Mouse (Mus musculus) hindbrain, embryonic 14.5 days (tissue): ENCODE measurements around the gene Sptbn1. TPM values are rescaled to one million over a fixed set of nuclear protein-coding genes. Genes with fewer than 3 reads are reported as not detected.
"Not testable (repeated sequence)": the region's sequence is repeated elsewhere in the genome, so short reads cannot be mapped to it uniquely, and the experiment has no call there.

Source experiments
- ATAC-seq: fragments of 200-750 bp; cut with Nextera tagmentation; 2 replicates; pipeline ENCODE4 v1.8.0; 2017; ENCODE audit warnings: moderate number of reproducible peaks, mild to moderate bottlenecking, moderate TSS enrichment, moderate library complexity; ENCODE audit not compliant: low FRiP score
- DNase-seq: peaks from one replicate; pipeline ENCODE4 v3.0.0-alpha.2; 2015; ENCODE audit warnings: low spot score
- H3K27ac ChIP-seq: fragments of 300-500 bp; sonication (generic); 2 replicates; pipeline ENCODE4 v1.5.1; 2014; ENCODE audit warnings: mild to moderate bottlenecking, moderate library complexity
- H3K27me3 ChIP-seq: fragments of 300-500 bp; sonication (generic); 2 replicates; pipeline ENCODE4 v1.6.1; 2014; ENCODE audit warnings: mild to moderate bottlenecking, low read length, mixed read lengths; ENCODE audit not compliant: control insufficient read depth, insufficient read depth
- H3K36me3 ChIP-seq: fragments of 300-500 bp; sonication (generic); replicated peaks from 2 replicates; pipeline ENCODE4 v1.6.1; 2014; ENCODE audit not compliant: control insufficient read depth, insufficient read depth
- H3K4me1 ChIP-seq: fragments of 300-500 bp; sonication (generic); replicated peaks from 2 replicates; pipeline ENCODE4 v1.6.1; 2014; ENCODE audit warnings: antibody characterized with exemption, low read length, mixed read lengths; ENCODE audit not compliant: control insufficient read depth, insufficient read depth
- H3K4me2 ChIP-seq: fragments of 300-500 bp; sonication (generic); replicated peaks from 2 replicates; pipeline ENCODE4 v1.6.1; 2014; ENCODE audit warnings: mild to moderate bottlenecking, moderate library complexity
- H3K4me3 ChIP-seq: fragments of 300-500 bp; sonication (generic); replicated peaks from 2 replicates; pipeline ENCODE4 v1.5.1; 2014; ENCODE audit warnings: mild to moderate bottlenecking, low read length
- H3K9ac ChIP-seq: fragments of 300-500 bp; sonication (generic); 2 replicates; pipeline ENCODE4 v1.6.1; 2014
- H3K9me3 ChIP-seq: fragments of 300-500 bp; sonication (generic); 2 replicates; pipeline ENCODE4 v1.6.1; 2016; ENCODE audit warnings: low read length; ENCODE audit not compliant: control insufficient read depth
- whole genome bisulfite sequencing: fragments of 180-500 bp; shearing (Covaris S2); extraction: QIAGEN DNeasy Blood & Tissue Kit; methylation state at CpG from one replicate; pipeline ENCODE4 v1.1.7; 2014; 5-methylcytosine and 5-hydroxymethylcytosine counted together
- polyA plus RNA-seq: library from polyadenylated mRNA; unstranded; fragments of >200 nt; fragmentation: Nextera tagmentation; extraction: Ambion mirVana; gene quantifications from 2 replicates; pipeline ENCODE4 v1.2.1, GENCODE M21; 2014

Gene Sptbn1
- polyA plus RNA-seq, 1 experiment from 2014 or later: 209 TPM

GRCm38 (mm10) chr11:30257812-30258211 is 10.2 kb downstream of the Sptbn1 start:
- Histone ChIP-seq H3K36me3 (no peaks in the 10 kb centered on the region), H3K4me3 (no peak overlapping the region), H3K9ac (no peak overlapping the region), H3K27me3 (no peaks in the 10 kb centered on the region), H3K4me1 (0 out of 2 replicates have a peak, but pooled peaks cover 8% of the 10 kb centered on the region), H3K27ac (no peak overlapping the region), H3K9me3 (no peaks in the 10 kb centered on the region), H3K4me2 (no peak overlapping the region)
- 38% methylated on average over 1 of the region's 1 CpGs for WGBS
- ATAC-seq (no peak), DNase-seq (no peak)

- Histone ChIP-seq H3K36me3 (no peaks in the 10 kb centered on the region), H3K4me3 (no peak overlapping the region), H3K4me2 (no peak overlapping the region), H3K27me3 (no peaks in the 10 kb centered on the region), H3K4me1 (0 out of 2 replicates have a peak, but pooled peaks cover 8% of the 10 kb centered on the region), H3K9ac (no peak overlapping the region), H3K27ac (no peak overlapping the region), H3K9me3 (no peaks in the 10 kb centered on the region)
- ATAC-seq (no peak), DNase-seq (no peak)
These were observed 10.9 kb downstream of the Sptbn1 start for GRCm38 (mm10) chr11:30257085-30257484.

- 54% methylated on average over 5 of the region's 5 CpGs for WGBS
- no peak for DNase-seq
- no peak overlapping the region for H3K9ac ChIP-seq
- H3K27ac ChIP-seq: no peak overlapping the region
- H3K4me1 ChIP-seq: 0 out of 2 replicates have a peak, but pooled peaks cover 7% of the 10 kb centered on the region
- H3K27me3 ChIP-seq: no peaks in the 10 kb centered on the region
- ATAC-seq: no peak
- no peaks in the 10 kb centered on the region for H3K9me3 ChIP-seq
- no peaks in the 10 kb centered on the region for H3K36me3 ChIP-seq
- H3K4me3 ChIP-seq: no peak overlapping the region
- no peak overlapping the region for H3K4me2 ChIP-seq
These were observed 11.5 kb downstream of the Sptbn1 start for GRCm38 (mm10) chr11:30256491-30256890.

GRCm38 (mm10) chr11:30255211-30255610 is 12.8 kb downstream of the Sptbn1 start:
- H3K4me1 ChIP-seq, H3K27me3 ChIP-seq, H3K4me2 ChIP-seq, H3K4me3 ChIP-seq, H3K36me3 ChIP-seq, H3K9ac ChIP-seq, ATAC-seq, H3K27ac ChIP-seq, H3K9me3 ChIP-seq, DNase-seq: not testable (repeated sequence)
- 99% methylated on average over 3 of the region's 3 CpGs for WGBS

- Histone ChIP-seq H3K9me3 (no peaks in the 10 kb centered on the region), H3K9ac (no peak overlapping the region), H3K27me3 (no peaks in the 10 kb centered on the region), H3K4me1 (no peaks in the 10 kb centered on the region), H3K4me3 (no peak overlapping the region), H3K36me3 (no peaks in the 10 kb centered on the region), H3K4me2 (no peak overlapping the region), H3K27ac (no peak overlapping the region)
- ATAC-seq (no peak), DNase-seq (no peak)
- WGBS: 91% methylated on average over 11 of the region's 11 CpGs
These were observed 16.6 kb downstream of the Sptbn1 start for GRCm38 (mm10) chr11:30251294-30251904.

- Histone ChIP-seq H3K9me3 (no peaks in the 10 kb centered on the region), H3K4me2 (no peak overlapping the region), H3K9ac (no peak overlapping the region), H3K27me3 (no peaks in the 10 kb centered on the region), H3K27ac (no peak overlapping the region), H3K4me1 (no peaks in the 10 kb centered on the region), H3K4me3 (no peak overlapping the region), H3K36me3 (no peaks in the 10 kb centered on the region)
- WGBS: 88% methylated on average over 4 of the region's 4 CpGs
- DNase-seq (no peak), ATAC-seq (no peak)
These were observed 18.4 kb downstream of the Sptbn1 start for GRCm38 (mm10) chr11:30249452-30250016.

GRCm38 (mm10) chr11:30247106-30247505 is 20.9 kb downstream of the Sptbn1 start:
- no peaks in the 10 kb centered on the region for H3K27me3 ChIP-seq
- 81% methylated on average over 1 of the region's 1 CpGs for WGBS
- no peaks in the 10 kb centered on the region for H3K36me3 ChIP-seq
- H3K4me2 ChIP-seq: no peak overlapping the region
- no peak for ATAC-seq
- H3K9ac ChIP-seq: no peak overlapping the region
- H3K4me1 ChIP-seq: peaks cover 9% of the 10 kb centered on the region; the same call in 1 of the 2 replicates
- no peak for DNase-seq
- no peaks in the 10 kb centered on the region for H3K9me3 ChIP-seq
- no peak overlapping the region for H3K4me3 ChIP-seq
- no peak overlapping the region for H3K27ac ChIP-seq

- WGBS: 89% methylated on average over 11 of the region's 11 CpGs
- Histone ChIP-seq H3K36me3 (no peaks in the 10 kb centered on the region), H3K9ac (no peak overlapping the region)
These were observed 21.8 kb downstream of the Sptbn1 start for GRCm38 (mm10) chr11:30246161-30246560.

GRCm38 (mm10) chr11:30244172-30244571 is 23.8 kb downstream of the Sptbn1 start:
- Histone ChIP-seq H3K36me3 (no peaks in the 10 kb centered on the region), H3K4me3 (no peak overlapping the region), H3K4me2 (no peak overlapping the region), H3K4me1 (peaks cover 9% of the 10 kb centered on the region; the same call in 1 of the 2 replicates), H3K27me3 (no peaks in the 10 kb centered on the region), H3K9ac (no peak overlapping the region), H3K9me3 (no peaks in the 10 kb centered on the region), H3K27ac (no peak overlapping the region)
- ATAC-seq: no peak
- DNase-seq: no peak
- WGBS: 78% methylated on average over 1 of the region's 1 CpGs

More at GRCm38 (mm10) chr11:30246161-30246560, 21.8 kb downstream of the Sptbn1 start:
- H3K27ac ChIP-seq: no peak overlapping the region
- H3K4me2 ChIP-seq: no peak overlapping the region
- DNase-seq (no peak), ATAC-seq (no peak)
- no peak overlapping the region for H3K4me3 ChIP-seq
- H3K9me3 ChIP-seq: no peaks in the 10 kb centered on the region
- H3K27me3 ChIP-seq: no peaks in the 10 kb centered on the region
- H3K4me1 ChIP-seq: peaks cover 9% of the 10 kb centered on the region; the same call in 1 of the 2 replicates
